ENCODE assay signal across 11 mouse cellular contexts in genomic region chr1:42889421-42889887, GRCm38 (mm10). TPM values are rescaled to one million over a fixed set of nuclear protein-coding genes. Genes with fewer than 3 reads are reported as not detected.
DNase-seq lines count a peak whose midpoint lies in the region; ATAC-seq lines count a peak whose summit lies in the region.
"Had no signal": no experiment of that assay in that cellular context is flagged by ENCODE, and none has a peak within 500 bp of the region (broad histone marks: within the 10 kb centered on the region; RNA-seq: fewer than 3 reads in every experiment).

No protein-coding gene starts in this region.

- DNase-seq in kidney, postnatal 4 days, result peak; percentile 40 to 52
- no peak for DNase-seq in kidney, postnatal 14 days
- DNase-seq in limb, embryonic 10.5 days (ENCODE audit: low spot score), result no peak
- peak; percentile 53 for DNase-seq in retina, postnatal 1 day
- DNase-seq in urinary bladder, adult 2 months (ENCODE audit: low spot score), result no peak
- DNase-seq: cerebellum, adult 9-10 months; lung, postnatal 14 days had no signal

- peak overlapping the region; percentile 81 for H3K27ac ChIP-seq in forebrain, embryonic 13.5 days
- 0 out of 2 replicates have a peak overlapping the region, but pooled peaks have one; percentile 10 for H3K27ac ChIP-seq in limb, embryonic 10.5 days
- H3K27ac ChIP-seq: intestine, embryonic 15.5 days; limb, embryonic 13.5 days had no signal

- H3K36me3 ChIP-seq in forebrain, embryonic 13.5 days (ENCODE audit: poor library complexity, severe bottlenecking), result peaks cover 4% of the 10 kb centered on the region; the same call in 1 of the 2 replicates
- peaks cover 19% of the 10 kb centered on the region for H3K36me3 ChIP-seq in limb, embryonic 10.5 days
- H3K36me3 ChIP-seq: intestine, embryonic 15.5 days had no signal

- no peak overlapping the region for H3K4me3 ChIP-seq in forebrain, embryonic 13.5 days
- H3K4me3 ChIP-seq in limb, embryonic 10.5 days, result no peak overlapping the region
- H3K4me3 ChIP-seq: intestine, embryonic 15.5 days; limb, embryonic 13.5 days had no signal

- H3K27me3 ChIP-seq in forebrain, embryonic 13.5 days, result no peaks in the 10 kb centered on the region
- H3K27me3 ChIP-seq in limb, embryonic 10.5 days (ENCODE audit: low read depth, poor library complexity, severe bottlenecking), result no peaks in the 10 kb centered on the region
- H3K27me3 ChIP-seq: intestine, embryonic 15.5 days; limb, embryonic 13.5 days had no signal

- WGBS in forebrain, embryonic 13.5 days, result 9% methylated on average over 7 of the region's 7 CpGs
- 71% methylated on average over 7 of the region's 7 CpGs for WGBS in limb, embryonic 10.5 days

- ATAC-seq in forebrain, embryonic 13.5 days, result peak; percentile 76
- ATAC-seq in erythroid progenitor cell, adult 5-6 weeks (replicated peaks; ENCODE audit: low FRiP score, poor library complexity, severe bottlenecking), result no peak
- ATAC-seq: intestine, embryonic 15.5 days had no signal

- H3K9ac ChIP-seq in forebrain, embryonic 13.5 days, result peak overlapping the region; percentile 47
- H3K9ac ChIP-seq: intestine, embryonic 15.5 days; limb, embryonic 13.5 days had no signal

- H3K4me1 ChIP-seq in forebrain, embryonic 13.5 days, result peaks cover 19% of the 10 kb centered on the region
- peaks cover 10% of the 10 kb centered on the region for H3K4me1 ChIP-seq in limb, embryonic 10.5 days
- H3K4me1 ChIP-seq: intestine, embryonic 15.5 days had no signal

- peak overlapping the region; percentile 23; the same call in 1 of the 2 replicates for H3K4me2 ChIP-seq in forebrain, embryonic 13.5 days
- H3K4me2 ChIP-seq: intestine, embryonic 15.5 days; limb, embryonic 13.5 days had no signal

- H3K9me3 ChIP-seq in forebrain, embryonic 13.5 days (replicated peaks), result no peaks in the 10 kb centered on the region
- H3K9me3 ChIP-seq in limb, embryonic 10.5 days (replicated peaks), result no peaks in the 10 kb centered on the region
- H3K9me3 ChIP-seq: intestine, embryonic 15.5 days; limb, embryonic 13.5 days had no signal

RNA-seq across cellular contexts. Expression of gene Mrps9, which starts 38.4 kb away (rescaled TPM):
- 42.6 and 46.6 TPM in 2 replicates for polyA plus RNA-seq in forebrain, embryonic 13.5 days (2015; fragmentation: Nextera tagmentation; extraction: Ambion mirVana)
- 57.6 and 60.8 TPM in 2 replicates for polyA plus RNA-seq in limb, embryonic 10.5 days (2016; fragmentation: Nextera tagmentation; extraction: Ambion mirVana)
- 11.2 and 11.7 TPM in 2 replicates for total RNA-seq in erythroid progenitor cell, adult 5-6 weeks (2015; ENCODE audit: low replicate concordance)
- 11.8 and 23.0 TPM in 2 replicates for total RNA-seq in erythroid progenitor cell, adult 5-6 weeks (2017; ENCODE audit: low replicate concordance)
- polyA plus RNA-seq in urinary bladder, adult 2 months (2012; rRNA removed), result 38.9 and 39.9 TPM in 2 replicates

Comparison
In these comparisons a context has a peak if more than half of its experiments do, and no peak if none do; other contexts are left out.
1. DNase-seq: peak in kidney, postnatal 4 days (2 of 2) and retina, postnatal 1 day (single experiment); none in kidney, postnatal 14 days (single experiment), limb, embryonic 10.5 days (single experiment) and urinary bladder, adult 2 months (single experiment).